Mouse (Mus musculus): ENCODE results near the gene Ppox. TPM values are rescaled to one million over a fixed set of nuclear protein-coding genes. Genes with fewer than 3 reads are reported as not detected.

The Ppox gene
- polyA plus RNA-seq, 1 experiment from 2014 or later = 46.8 TPM

Other genes starting within 250 kb of the Ppox start
- gene Fcgr3, start 216.3 kb downstream of the Ppox start, polyA plus RNA-seq (2014; fragmentation: Nextera tagmentation; extraction: Ambion mirVana) = 2.5 and 8.3 TPM in 2 replicates
- gene Cfap126, start 167.3 kb downstream of the Ppox start, polyA plus RNA-seq (2014; fragmentation: Nextera tagmentation; extraction: Ambion mirVana) = 2.7 and 4.2 TPM in 2 replicates
- gene Sdhc, start 130.6 kb downstream of the Ppox start, polyA plus RNA-seq (2014; fragmentation: Nextera tagmentation; extraction: Ambion mirVana) = 295 and 310 TPM in 2 replicates
- gene Mpz, start 130.5 kb downstream of the Ppox start, polyA plus RNA-seq (2014; fragmentation: Nextera tagmentation; extraction: Ambion mirVana) = 0.39 and 0.51 TPM in 2 replicates
- 20.0 and 20.5 TPM in 2 replicates for gene Pcp4l1, start 84.9 kb downstream of the Ppox start, polyA plus RNA-seq (2014; fragmentation: Nextera tagmentation; extraction: Ambion mirVana)
- 0.34 and 0.39 TPM in 2 replicates for gene Nr1i3, start 67.2 kb downstream of the Ppox start, polyA plus RNA-seq (2014; fragmentation: Nextera tagmentation; extraction: Ambion mirVana)
- 35.3 and 40.4 TPM in 2 replicates for gene Tomm40l, start 58.7 kb downstream of the Ppox start, polyA plus RNA-seq (2014; fragmentation: Nextera tagmentation; extraction: Ambion mirVana)
- gene Apoa2, start 56.1 kb downstream of the Ppox start, polyA plus RNA-seq (2014; fragmentation: Nextera tagmentation; extraction: Ambion mirVana) = 3.3 and 4.1 TPM in 2 replicates
- gene Fcer1g, start 46.8 kb downstream of the Ppox start, polyA plus RNA-seq (2014; fragmentation: Nextera tagmentation; extraction: Ambion mirVana) = 6.6 and 28.4 TPM in 2 replicates
- gene Adamts4, start 30.8 kb downstream of the Ppox start, polyA plus RNA-seq (2014; fragmentation: Nextera tagmentation; extraction: Ambion mirVana) = 3.3 and 4.1 TPM in 2 replicates
- gene Ndufs2, start 29.8 kb downstream of the Ppox start, polyA plus RNA-seq (2014; fragmentation: Nextera tagmentation; extraction: Ambion mirVana) = 185 and 220 TPM in 2 replicates
- gene B4galt3, start 10.9 kb downstream of the Ppox start, polyA plus RNA-seq (2014; fragmentation: Nextera tagmentation; extraction: Ambion mirVana) = 101 and 105 TPM in 2 replicates
- gene Usp21, start 6.8 kb upstream of the Ppox start, polyA plus RNA-seq (2014; fragmentation: Nextera tagmentation; extraction: Ambion mirVana) = 92.6 and 98.9 TPM in 2 replicates
- gene Ufc1, start 13.8 kb upstream of the Ppox start, polyA plus RNA-seq (2014; fragmentation: Nextera tagmentation; extraction: Ambion mirVana) = 120 and 132 TPM in 2 replicates
- 49.0 and 61.5 TPM in 2 replicates for gene Dedd, start 48.0 kb upstream of the Ppox start, polyA plus RNA-seq (2014; fragmentation: Nextera tagmentation; extraction: Ambion mirVana)
- 39.1 and 45.0 TPM in 2 replicates for gene Nit1, start 64.5 kb upstream of the Ppox start, polyA plus RNA-seq (2014; fragmentation: Nextera tagmentation; extraction: Ambion mirVana)
- gene Pfdn2, start 64.5 kb upstream of the Ppox start, polyA plus RNA-seq (2014; fragmentation: Nextera tagmentation; extraction: Ambion mirVana) = 63.0 and 94.0 TPM in 2 replicates
- 3.6 and 3.7 TPM in 2 replicates for gene Klhdc9, start 79.6 kb upstream of the Ppox start, polyA plus RNA-seq (2014; fragmentation: Nextera tagmentation; extraction: Ambion mirVana)
- 1.4 and 1.6 TPM in 2 replicates for gene Nectin4, start 88.9 kb upstream of the Ppox start, polyA plus RNA-seq (2014; fragmentation: Nextera tagmentation; extraction: Ambion mirVana)
- gene Arhgap30, start 107.8 kb upstream of the Ppox start, polyA plus RNA-seq (2014; fragmentation: Nextera tagmentation; extraction: Ambion mirVana) = 0.09 and 0.42 TPM in 2 replicates
- 207 and 236 TPM in 2 replicates for gene Usf1, start 130.1 kb upstream of the Ppox start, polyA plus RNA-seq (2014; fragmentation: Nextera tagmentation; extraction: Ambion mirVana)
- 5.7 and 6.2 TPM in 2 replicates for gene Tstd1, start 137.7 kb upstream of the Ppox start, polyA plus RNA-seq (2014; fragmentation: Nextera tagmentation; extraction: Ambion mirVana)
- 3.3 and 8.1 TPM in 2 replicates for gene F11r, start 156.3 kb upstream of the Ppox start, polyA plus RNA-seq (2014; fragmentation: Nextera tagmentation; extraction: Ambion mirVana)
- gene Alyref2, start 222.3 kb upstream of the Ppox start, polyA plus RNA-seq (2014; fragmentation: Nextera tagmentation; extraction: Ambion mirVana) = 28.2 and 33.5 TPM in 2 replicates

Measured in midbrain, embryonic 14.5 days (tissue).